Mouse (Mus musculus) cortical plate, adult 2 months (tissue): ENCODE data around the gene Xrcc1.

Experiments used
- CTCF ChIP-seq: fragments of 200-500 bp; IDR thresholded peaks from 2 replicates; pipeline ENCODE4 v1.5.1; 2011; ENCODE audit warnings: mild to moderate bottlenecking, control low read depth, low read length; ENCODE audit not compliant: insufficient read depth; ENCODE audit errors: extremely low read depth
- POLR2A ChIP-seq: fragments of 200-500 bp; IDR thresholded peaks from 2 replicates; pipeline ENCODE4 v1.6.1; 2011; ENCODE audit warnings: mild to moderate bottlenecking, low read length, control low read depth; ENCODE audit not compliant: insufficient read depth; ENCODE audit errors: extremely low read depth

DNA sequence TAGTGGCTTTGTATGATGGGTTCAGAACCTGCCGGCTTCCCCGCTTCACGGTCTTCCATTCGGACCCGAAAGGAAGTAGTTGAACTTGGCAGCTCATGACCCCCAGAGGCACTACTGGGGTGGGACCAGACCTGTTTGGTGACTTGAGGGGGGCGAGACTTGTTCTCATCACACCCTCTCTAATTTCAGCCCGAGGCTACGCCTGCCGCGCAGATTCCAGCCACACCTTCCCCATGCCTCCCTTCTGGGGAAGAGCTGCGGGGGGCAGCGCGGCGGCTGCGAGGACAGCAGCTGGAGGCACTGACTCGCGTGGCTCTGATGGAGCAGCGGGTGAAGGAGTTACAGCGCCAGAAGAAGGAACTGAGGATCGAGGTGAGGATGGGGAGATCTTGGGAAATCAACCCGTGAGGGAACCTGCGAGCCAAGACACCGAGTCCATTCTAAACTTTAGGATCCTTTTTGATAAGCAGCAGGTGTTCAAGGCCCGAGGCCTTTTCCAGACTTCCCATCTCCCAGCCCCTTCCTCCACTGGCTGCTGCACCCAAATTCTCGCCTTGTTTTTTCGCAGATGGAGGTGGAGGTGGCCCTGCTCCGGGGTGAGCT, 66.3 kb downstream of the Xrcc1 start:
- TF ChIP-seq POLR2A: no peak
- TF ChIP-seq CTCF: no peak
